Mouse (Mus musculus): ENCODE data around the gene Setd3. TPM values are rescaled to one million over a fixed set of nuclear protein-coding genes. Genes with fewer than 3 reads are reported as not detected.

Setd3 gene
- total RNA-seq, 2 experiments from 2014 or later = 151 to 157 TPM

- DNase-seq (ENCODE audit: low spot score in 2 of 2) = no peak
- intact Hi-C loops (cut with DNase I) = no loop called here
Measured at GRCm38 (mm10) chr12:108098201-108098980, 80.7 kb downstream of the Setd3 start.

- intact Hi-C loops (cut with DNase I) = no loop called here
- peak in 1 of 2 experiments; percentile 60 for DNase-seq (ENCODE audit: low spot score in 2 of 2)
Measured at GRCm38 (mm10) chr12:108097643-108098042, 81.5 kb downstream of the Setd3 start.

- intact Hi-C loops (cut with DNase I) = no loop called here
- no peak for DNase-seq (ENCODE audit: low spot score in 2 of 2)
Measured at GRCm38 (mm10) chr12:108088253-108088652, 90.9 kb downstream of the Setd3 start.

GRCm38 (mm10) chr12:108087489-108087888 lies 91.6 kb downstream of the Setd3 start:
- DNase-seq (ENCODE audit: low spot score in 2 of 2) = peak in 1 of 2 experiments; percentile 22
- intact Hi-C loops (cut with DNase I) = no loop called here

- no peak for DNase-seq (ENCODE audit: low spot score in 2 of 2)
- intact Hi-C loops (cut with DNase I) = no loop called here
Measured at GRCm38 (mm10) chr12:108078122-108078752, 100.9 kb downstream of the Setd3 start.

GRCm38 (mm10) chr12:108072907-108073306 lies 106.2 kb downstream of the Setd3 start:
- DNase-seq (ENCODE audit: low spot score in 2 of 2) = peak in 1 of 2 experiments; percentile 80
- intact Hi-C loops (cut with DNase I) = loop anchor here (5.0 kb wide), 1 partner anchor 66 kb away; no protein-coding TSS in a partner anchor

- intact Hi-C loops (cut with DNase I) = loop anchor here (5.0 kb wide), 1 partner anchor 64 kb away; no protein-coding TSS in a partner anchor
Measured at GRCm38 (mm10) chr12:108070685-108071662, 108.1 kb downstream of the Setd3 start.

GRCm38 (mm10) chr12:108069504-108069903 lies 109.6 kb downstream of the Setd3 start:
- intact Hi-C loops (cut with DNase I) = no loop called here
- DNase-seq (ENCODE audit: low spot score in 2 of 2) = no peak

More at GRCm38 (mm10) chr12:108070685-108071662, 108.1 kb downstream of the Setd3 start:
- no peak for DNase-seq (ENCODE audit: low spot score in 2 of 2)

- DNase-seq (ENCODE audit: low spot score in 2 of 2) = peak; percentile 40 to 42
- intact Hi-C loops (cut with DNase I) = no loop called here
Measured at GRCm38 (mm10) chr12:108067811-108068375, 111.2 kb downstream of the Setd3 start.

- intact Hi-C loops (cut with DNase I) = no loop called here
Measured at GRCm38 (mm10) chr12:108067231-108067630, 111.9 kb downstream of the Setd3 start.

GRCm38 (mm10) chr12:108064396-108064998 lies 114.6 kb downstream of the Setd3 start:
- intact Hi-C loops (cut with DNase I) = no loop called here
- DNase-seq (ENCODE audit: low spot score in 2 of 2) = no peak

More at GRCm38 (mm10) chr12:108067231-108067630, 111.9 kb downstream of the Setd3 start:
- no peak for DNase-seq (ENCODE audit: low spot score in 2 of 2)

- DNase-seq (ENCODE audit: low spot score in 2 of 2) = no peak
- intact Hi-C loops (cut with DNase I) = no loop called here
Measured at GRCm38 (mm10) chr12:108063986-108064385, 115.1 kb downstream of the Setd3 start.

- DNase-seq (ENCODE audit: low spot score in 2 of 2) = no peak
- intact Hi-C loops (cut with DNase I) = no loop called here
Measured at GRCm38 (mm10) chr12:108062137-108062536, 117.0 kb downstream of the Setd3 start.

GRCm38 (mm10) chr12:108061661-108062060 lies 117.5 kb downstream of the Setd3 start:
- intact Hi-C loops (cut with DNase I) = no loop called here
- no peak for DNase-seq (ENCODE audit: low spot score in 2 of 2)

Other genes with a start within 250 kb of the Setd3 start
- 10 to 100 TPM; 54.4 to 71.5 TPM for gene Bcl11b, start 175.7 kb downstream of the Setd3 start, total RNA-seq (2021)
- gene Ccnk, start 265 bp upstream of the Setd3 start, total RNA-seq (2021) = 10 to 100 TPM; 28.8 to 29.6 TPM
- 10 to 100 TPM; 74.7 to 76.9 TPM for gene Ccdc85c, start 96.1 kb upstream of the Setd3 start, total RNA-seq (2021)
- 1 to 10 TPM; 6.9 to 7.1 TPM for gene Hhipl1, start 127.0 kb upstream of the Setd3 start, total RNA-seq (2021)
- gene Cyp46a1, start 155.1 kb upstream of the Setd3 start, total RNA-seq (2021) = 100 to 1,000 TPM; 295 to 302 TPM
- gene Eml1, start 191.6 kb upstream of the Setd3 start, total RNA-seq (2021) = 10 to 100 TPM; 66.0 to 69.3 TPM